Mouse (Mus musculus) G1E-ER4 (cell line): ENCODE measurements at regions not wholly inside any gene's neighbourhood (a gene's known extent, or its start where the extent isn't known, plus 50 kb on each side); places are given as distances from the start of the nearest gene placed in this dataset.

ENCODE experiments used
- GATA1 ChIP-seq: IDR thresholded peaks from one replicate; pipeline ENCODE4 v1.8.0; 2012; ENCODE audit warnings: low read length, inconsistent platforms

GRCm38 (mm10) chr2:46302627-46303026 is 1185.4 kb upstream of the Zeb2 start:
- no peak for TF ChIP-seq GATA1

- no peak for TF ChIP-seq GATA1
These were observed 1180.2 kb upstream of the Zeb2 start for GRCm38 (mm10) chr2:46297274-46297843.

- TF ChIP-seq GATA1: no peak
These were observed 1166.9 kb upstream of the Zeb2 start for GRCm38 (mm10) chr2:46283929-46284598.

- no peak for TF ChIP-seq GATA1
These were observed 1163.6 kb upstream of the Zeb2 start for GRCm38 (mm10) chr2:46280822-46281221.

- no peak for TF ChIP-seq GATA1
These were observed 1144.4 kb upstream of the Zeb2 start for GRCm38 (mm10) chr2:46261618-46262017.

GRCm38 (mm10) chr2:46251562-46251961 is 1134.4 kb upstream of the Zeb2 start:
- no peak for TF ChIP-seq GATA1

- no peak for TF ChIP-seq GATA1
These were observed 1128.5 kb upstream of the Zeb2 start for GRCm38 (mm10) chr2:46245717-46246116.

- TF ChIP-seq GATA1: no peak
These were observed 1127.5 kb upstream of the Zeb2 start for GRCm38 (mm10) chr2:46244697-46245096.

GRCm38 (mm10) chr2:46242806-46243205 is 1125.6 kb upstream of the Zeb2 start:
- TF ChIP-seq GATA1: no peak

- no peak for TF ChIP-seq GATA1
These were observed 1122.7 kb upstream of the Zeb2 start for GRCm38 (mm10) chr2:46239874-46240273.

GRCm38 (mm10) chr2:46230791-46231450 is 1113.7 kb upstream of the Zeb2 start:
- TF ChIP-seq GATA1: no peak

GRCm38 (mm10) chr2:46218336-46218957 is 1101.3 kb upstream of the Zeb2 start:
- TF ChIP-seq GATA1: no peak

- TF ChIP-seq GATA1: no peak
These were observed 1082.1 kb upstream of the Zeb2 start for GRCm38 (mm10) chr2:46199341-46199740.

- no peak for TF ChIP-seq GATA1
These were observed 1070.2 kb upstream of the Zeb2 start for GRCm38 (mm10) chr2:46187265-46187888.

- TF ChIP-seq GATA1: no peak
These were observed 1066.0 kb upstream of the Zeb2 start for GRCm38 (mm10) chr2:46183241-46183640.

GRCm38 (mm10) chr2:46179741-46180140 is 1062.5 kb upstream of the Zeb2 start:
- no peak for TF ChIP-seq GATA1
